Mouse (Mus musculus): ENCODE results near the gene Polg2. TPM values are rescaled to one million over a fixed set of nuclear protein-coding genes. Genes with fewer than 3 reads are reported as not detected.
"Not testable (repeated sequence)": the region's sequence is repeated elsewhere in the genome, so short reads cannot be mapped to it uniquely, and the experiment has no call there.

Gene Polg2
- polyA plus RNA-seq, 1 experiment, result 6.3 TPM

- Histone ChIP-seq H3K4me3 (ENCODE audit: insufficient read depth, low read depth, low read length) (no peak within 1 kb of the TSS), H3K4me1 (ENCODE audit: control insufficient read depth, insufficient read depth, low read length) (no peaks in the 10 kb centered on the region), H3K27ac (ENCODE audit: insufficient read depth, low read depth, low read length) (no peak within 1 kb of the TSS; the same call in 1 of the 2 replicates), H3K36me3 (ENCODE audit: control insufficient read depth, insufficient read depth, low read length) (no peaks in the 10 kb centered on the region), H3K27me3 (replicated peaks; ENCODE audit: control insufficient read depth, insufficient read depth, low read length) (no peaks in the 10 kb centered on the region)
- DNase-seq, result no peak
- TF ChIP-seq POLR2A (IDR thresholded peaks at IDR 0.05; ENCODE audit: low read depth, low read length), result no peak
- TF ChIP-seq CTCF (conservative IDR thresholded peaks at IDR 0.05; ENCODE audit: insufficient read depth, insufficient read length, low read depth, low read length), result no peak
- WGBS, result 68% methylated on average over 13 of the region's 13 CpGs
Observed at GRCm38 (mm10) chr11:106750121-106750751, 29.1 kb downstream of the Polg2 start, which contains the start of gene Pecam1. TSS of gene Pecam1 (minus strand) at chr11:106750628.

GRCm38 (mm10) chr11:106749557-106750120, 29.7 kb downstream of the Polg2 start:
- not testable (repeated sequence) for H3K4me1 ChIP-seq (ENCODE audit: control insufficient read depth, insufficient read depth, low read length); H3K27me3 ChIP-seq (replicated peaks; ENCODE audit: control insufficient read depth, insufficient read depth, low read length); H3K36me3 ChIP-seq (ENCODE audit: control insufficient read depth, insufficient read depth, low read length); DNase-seq; H3K27ac ChIP-seq (ENCODE audit: insufficient read depth, low read depth, low read length); H3K4me3 ChIP-seq (ENCODE audit: insufficient read depth, low read depth, low read length)
- 94% methylated on average over 7 of the region's 7 CpGs for WGBS

- Histone ChIP-seq H3K27ac (ENCODE audit: insufficient read depth, low read depth, low read length) (no peak overlapping the region), H3K36me3 (ENCODE audit: control insufficient read depth, insufficient read depth, low read length) (no peaks in the 10 kb centered on the region), H3K4me3 (ENCODE audit: insufficient read depth, low read depth, low read length) (no peak overlapping the region), H3K4me1 (ENCODE audit: control insufficient read depth, insufficient read depth, low read length) (no peaks in the 10 kb centered on the region), H3K27me3 (replicated peaks; ENCODE audit: control insufficient read depth, insufficient read depth, low read length) (no peaks in the 10 kb centered on the region)
- TF ChIP-seq CTCF (conservative IDR thresholded peaks at IDR 0.05; ENCODE audit: insufficient read depth, insufficient read length, low read depth, low read length) (peak; percentile 17; the same call in 1 of the 2 replicates), POLR2A (IDR thresholded peaks at IDR 0.05; ENCODE audit: low read depth, low read length) (no peak)
- no peak for DNase-seq
- 95% methylated on average over 5 of the region's 5 CpGs for WGBS
Observed at GRCm38 (mm10) chr11:106744949-106745348, 34.4 kb downstream of the Polg2 start.

GRCm38 (mm10) chr11:106742388-106742841, 36.9 kb downstream of the Polg2 start:
- 42% methylated on average over 6 of the region's 6 CpGs for WGBS
- H3K4me1 ChIP-seq (ENCODE audit: control insufficient read depth, insufficient read depth, low read length), result no peaks in the 10 kb centered on the region; the same call in 1 of the 2 replicates
- no peak overlapping the region for H3K4me3 ChIP-seq (ENCODE audit: insufficient read depth, low read depth, low read length)
- no peak for DNase-seq
- no peaks in the 10 kb centered on the region for H3K27me3 ChIP-seq (replicated peaks; ENCODE audit: control insufficient read depth, insufficient read depth, low read length)
- no peaks in the 10 kb centered on the region for H3K36me3 ChIP-seq (ENCODE audit: control insufficient read depth, insufficient read depth, low read length)
- TF ChIP-seq POLR2A (IDR thresholded peaks at IDR 0.05; ENCODE audit: low read depth, low read length), result no peak
- no peak for TF ChIP-seq CTCF (conservative IDR thresholded peaks at IDR 0.05; ENCODE audit: insufficient read depth, insufficient read length, low read depth, low read length)
- no peak overlapping the region for H3K27ac ChIP-seq (ENCODE audit: insufficient read depth, low read depth, low read length)

GRCm38 (mm10) chr11:106741826-106742225, 37.5 kb downstream of the Polg2 start:
- Histone ChIP-seq H3K36me3 (ENCODE audit: control insufficient read depth, insufficient read depth, low read length) (no peaks in the 10 kb centered on the region), H3K4me3 (ENCODE audit: insufficient read depth, low read depth, low read length) (no peak overlapping the region), H3K27me3 (replicated peaks; ENCODE audit: control insufficient read depth, insufficient read depth, low read length) (no peaks in the 10 kb centered on the region), H3K27ac (ENCODE audit: insufficient read depth, low read depth, low read length) (no peak overlapping the region), H3K4me1 (ENCODE audit: control insufficient read depth, insufficient read depth, low read length) (no peaks in the 10 kb centered on the region; the same call in 1 of the 2 replicates)
- TF ChIP-seq CTCF (conservative IDR thresholded peaks at IDR 0.05; ENCODE audit: insufficient read depth, insufficient read length, low read depth, low read length) (no peak), POLR2A (IDR thresholded peaks at IDR 0.05; ENCODE audit: low read depth, low read length) (no peak)
- 94% methylated on average over 3 of the region's 3 CpGs for WGBS
- no peak for DNase-seq

GRCm38 (mm10) chr11:106741232-106741631, 38.1 kb downstream of the Polg2 start:
- DNase-seq, result no peak
- H3K36me3 ChIP-seq (ENCODE audit: control insufficient read depth, insufficient read depth, low read length), result no peaks in the 10 kb centered on the region
- no peak overlapping the region for H3K4me3 ChIP-seq (ENCODE audit: insufficient read depth, low read depth, low read length)
- no peaks in the 10 kb centered on the region; the same call in 1 of the 2 replicates for H3K4me1 ChIP-seq (ENCODE audit: control insufficient read depth, insufficient read depth, low read length)
- H3K27me3 ChIP-seq (replicated peaks; ENCODE audit: control insufficient read depth, insufficient read depth, low read length), result no peaks in the 10 kb centered on the region
- TF ChIP-seq CTCF (conservative IDR thresholded peaks at IDR 0.05; ENCODE audit: insufficient read depth, insufficient read length, low read depth, low read length), result no peak
- no peak for TF ChIP-seq POLR2A (IDR thresholded peaks at IDR 0.05; ENCODE audit: low read depth, low read length)
- no peak overlapping the region for H3K27ac ChIP-seq (ENCODE audit: insufficient read depth, low read depth, low read length)
- 77% methylated on average over 6 of the region's 6 CpGs for WGBS

- not testable (repeated sequence) for H3K4me1 ChIP-seq (ENCODE audit: control insufficient read depth, insufficient read depth, low read length); H3K27ac ChIP-seq (ENCODE audit: insufficient read depth, low read depth, low read length); H3K27me3 ChIP-seq (replicated peaks; ENCODE audit: control insufficient read depth, insufficient read depth, low read length); H3K36me3 ChIP-seq (ENCODE audit: control insufficient read depth, insufficient read depth, low read length); H3K4me3 ChIP-seq (ENCODE audit: insufficient read depth, low read depth, low read length); DNase-seq
- 89% methylated on average over 7 of the region's 8 CpGs for WGBS
Observed at GRCm38 (mm10) chr11:106740724-106741123, 38.6 kb downstream of the Polg2 start.

Measured in kidney, adult 2 months (tissue).